Comparison of ENCODE assay signal across 7 mouse cellular contexts in the genomic region with DNA sequence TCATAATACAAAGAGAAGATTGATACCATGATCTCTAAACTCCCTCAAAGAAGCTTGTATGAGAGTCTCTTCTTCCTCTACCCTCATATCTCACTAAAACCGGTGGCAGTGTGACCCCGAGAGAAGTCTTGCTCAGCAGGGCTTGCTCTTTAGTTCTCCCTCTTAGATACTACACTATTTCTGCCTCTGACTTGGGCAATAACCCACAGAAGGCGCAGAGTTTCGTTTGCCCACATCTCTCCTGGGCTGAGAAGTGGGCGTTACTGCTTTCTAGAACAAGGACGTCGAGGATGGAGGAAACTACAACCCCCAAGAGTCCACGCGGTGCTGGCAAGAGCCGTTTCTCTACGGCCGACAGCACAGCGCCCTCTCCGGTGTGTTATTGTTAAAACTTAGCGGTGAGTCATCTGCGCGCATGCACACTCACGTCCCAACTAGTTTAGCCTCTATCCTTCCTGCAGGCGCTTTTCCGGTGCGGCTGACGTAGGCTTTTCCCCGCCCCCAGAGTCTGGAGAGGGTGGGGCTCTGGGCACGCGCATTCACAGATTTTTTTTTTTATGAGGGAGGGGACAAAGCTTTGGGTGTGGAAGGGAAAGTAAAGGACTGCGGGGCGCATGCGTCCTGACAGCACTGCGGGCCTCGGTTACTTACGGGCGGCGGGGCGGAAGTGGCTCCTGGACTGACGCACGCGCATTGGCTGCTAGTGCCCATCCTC. TPM values are rescaled to one million over a fixed set of nuclear protein-coding genes. Genes with fewer than 3 reads are reported as not detected.
DNase-seq lines count a peak whose midpoint lies in the region; ATAC-seq lines count a peak whose summit lies in the region.

No protein-coding gene starts in this region.

- peak; percentile 98 for ATAC-seq in intestine, embryonic 14.5 days (replicated peaks; ENCODE audit: low FRiP score, low TSS enrichment, low read depth)

- H3K9ac ChIP-seq in intestine, embryonic 14.5 days (ENCODE audit: low read length), result peak overlapping the region; percentile 27; the same call in 1 of the 2 replicates

- no peak overlapping the region for H3K27ac ChIP-seq in intestine, embryonic 14.5 days (ENCODE audit: low read depth)

- under 1% methylated on average over 35 of the region's 37 CpGs for WGBS in intestine, embryonic 14.5 days

- peak overlapping the region; percentile 85 for H3K4me3 ChIP-seq in intestine, embryonic 14.5 days (ENCODE audit: low read depth, low read length)

- peaks cover 7% of the 10 kb centered on the region; the same call in 1 of the 2 replicates for H3K4me1 ChIP-seq in intestine, embryonic 14.5 days (replicated peaks; ENCODE audit: control insufficient read depth, insufficient read depth, low read length)

- no peaks in the 10 kb centered on the region for H3K27me3 ChIP-seq in intestine, embryonic 14.5 days (replicated peaks; ENCODE audit: control insufficient read depth, insufficient read depth, low read length)

- H3K36me3 ChIP-seq in intestine, embryonic 14.5 days (ENCODE audit: control insufficient read depth, insufficient read depth, low read length), result no peaks in the 10 kb centered on the region

- intact Hi-C loops in left cerebral cortex, postnatal 14 days (cut with DNase I), result loop anchor here (2.0 to 10.0 kb wide), 4 partner anchors 40 to 282 kb away; a partner anchor contains a TSS

- no peaks in the 10 kb centered on the region for H3K9me3 ChIP-seq in intestine, embryonic 14.5 days (ENCODE audit: control insufficient read depth, low read length)

- peak overlapping the region; percentile 55 for H3K4me2 ChIP-seq in intestine, embryonic 14.5 days (ENCODE audit: low read length)

- DNase-seq in adrenal gland, adult 18-20 months (ENCODE audit: low spot score in 2 of 2), result peak; percentile 92
- DNase-seq in embryo, embryonic 11 days, result peak; percentile 98
- DNase-seq in gastrocnemius, postnatal 25 days, result peak; percentile 99
- DNase-seq in intestine, embryonic 14.5 days (ENCODE audit: low spot score), result peak; percentile 97
- peak; percentile 99 for DNase-seq in left cerebral cortex, postnatal 14 days (ENCODE audit: low spot score in 2 of 2)
- peak; percentile 99 for DNase-seq in mesoderm, embryonic 11.5 days (ENCODE audit: low read depth, low spot score)
- peak; percentile 96 to 99 for DNase-seq in right cerebral cortex, postnatal 36 days (ENCODE audit: low spot score in 2 of 2)

RNA-seq across cellular contexts. Expression of a gene that starts 0.4 kb away (rescaled TPM):
- 10 to 100 TPM; 20.0 to 33.7 TPM for total RNA-seq in adrenal gland, adult 18-20 months (2021)
- total RNA-seq in gastrocnemius, postnatal 25 days (2021), result 1 to 10 TPM; 5.8 to 6.2 TPM
- 7.4 and 7.6 TPM in 2 replicates for polyA plus RNA-seq in intestine, embryonic 14.5 days (2014; fragmentation: Nextera tagmentation; extraction: Ambion mirVana)
- 10 to 100 TPM; 10.1 to 10.9 TPM for total RNA-seq in left cerebral cortex, postnatal 14 days (2021)
